Mouse (Mus musculus) liver, embryonic 11.5 days (tissue): Measurements from ENCODE around the gene 1700015F17Rik. TPM values are rescaled to one million over a fixed set of nuclear protein-coding genes. Genes with fewer than 3 reads are reported as not detected.

Source experiments
- ATAC-seq: fragments of 200-750 bp; cut with Nextera tagmentation; replicated peaks from 2 replicates; pipeline ENCODE4 v1.8.0; 2017; ENCODE audit warnings: moderate number of reproducible peaks, mild to moderate bottlenecking, moderate TSS enrichment, moderate library complexity; ENCODE audit not compliant: low FRiP score
- DNase-seq: peaks from one replicate; pipeline ENCODE4 v3.0.0-alpha.2; 2017; ENCODE audit warnings: low spot score
- H3K27ac ChIP-seq: fragments of 300-500 bp; sonication (generic); 2 replicates; pipeline ENCODE4 v1.5.1; 2014; ENCODE audit warnings: mild to moderate bottlenecking, low read depth, low read length, control low read depth
- H3K27me3 ChIP-seq: fragments of 300-500 bp; sonication (generic); replicated peaks from 2 replicates; pipeline ENCODE4 v1.6.1; 2014; ENCODE audit warnings: low read length, mixed read lengths; ENCODE audit not compliant: control insufficient read depth, insufficient read depth
- H3K36me3 ChIP-seq: fragments of 300-500 bp; sonication (generic); 2 replicates; pipeline ENCODE4 v1.6.1; 2014; ENCODE audit warnings: mild to moderate bottlenecking, low read length, moderate library complexity, mixed read lengths; ENCODE audit not compliant: control insufficient read depth, insufficient read depth
- H3K4me1 ChIP-seq: fragments of 300-500 bp; sonication (generic); replicated peaks from 2 replicates; pipeline ENCODE4 v1.6.1; 2014; ENCODE audit warnings: low read length, mixed read lengths; ENCODE audit not compliant: control insufficient read depth, insufficient read depth
- H3K4me2 ChIP-seq: fragments of 300-500 bp; sonication (generic); 2 replicates; pipeline ENCODE4 v1.6.1; 2014; ENCODE audit warnings: mild to moderate bottlenecking, control low read depth, moderate library complexity
- H3K4me3 ChIP-seq: fragments of 300-500 bp; sonication (generic); 2 replicates; pipeline ENCODE4 v1.5.1; 2014; ENCODE audit warnings: low read depth, low read length, control low read depth
- H3K9ac ChIP-seq: fragments of 300-500 bp; sonication (generic); 2 replicates; pipeline ENCODE4 v1.6.1; 2014; ENCODE audit warnings: low read depth, low read length, control low read depth
- H3K9me3 ChIP-seq: fragments of 300-500 bp; sonication (generic); 2 replicates; pipeline ENCODE4 v1.6.1; 2016; ENCODE audit warnings: low read length, inconsistent platforms, mixed read lengths; ENCODE audit not compliant: control insufficient read depth
- WGBS: fragments of 180-500 bp; shearing (Covaris S2); extraction: QIAGEN DNeasy Blood & Tissue Kit; methylation state at CpG from one replicate; pipeline ENCODE4 v1.1.7; 2014; 5-methylcytosine and 5-hydroxymethylcytosine counted together
- polyA plus RNA-seq: library from polyadenylated mRNA; unstranded; fragments of >200 nt; fragmentation: Nextera tagmentation; extraction: Ambion mirVana; gene quantifications from 2 replicates; pipeline ENCODE4 v1.2.1, GENCODE M21; 2014

1700015F17Rik gene
- polyA plus RNA-seq, 1 experiment from 2014 or later, result not detected

GRCm38 (mm10) chr5:5414835-5415234 lies 64.1 kb downstream of the 1700015F17Rik start:
- H3K9ac ChIP-seq, result no peak overlapping the region
- no peaks in the 10 kb centered on the region for H3K9me3 ChIP-seq
- DNase-seq, result no peak
- no peaks in the 10 kb centered on the region for H3K4me1 ChIP-seq
- no peak overlapping the region for H3K4me3 ChIP-seq
- H3K36me3 ChIP-seq, result no peaks in the 10 kb centered on the region
- ATAC-seq, result no peak
- 75% methylated on average over 3 of the region's 3 CpGs for WGBS
- H3K27me3 ChIP-seq, result no peaks in the 10 kb centered on the region
- H3K27ac ChIP-seq, result no peak overlapping the region
- no peak overlapping the region for H3K4me2 ChIP-seq

GRCm38 (mm10) chr5:5411886-5412285 lies 67.1 kb downstream of the 1700015F17Rik start:
- DNase-seq (no peak), ATAC-seq (peak; percentile 80)
- Histone ChIP-seq H3K36me3 (no peaks in the 10 kb centered on the region), H3K27me3 (no peaks in the 10 kb centered on the region), H3K4me2 (no peak overlapping the region), H3K9me3 (no peaks in the 10 kb centered on the region), H3K9ac (no peak overlapping the region), H3K4me3 (no peak overlapping the region), H3K27ac (no peak overlapping the region; the same call in 1 of the 2 replicates), H3K4me1 (no peaks in the 10 kb centered on the region)
- WGBS, result 58% methylated on average over 2 of the region's 2 CpGs

- WGBS, result 71% methylated on average over 4 of the region's 4 CpGs
These were observed 77.0 kb downstream of the 1700015F17Rik start for GRCm38 (mm10) chr5:5401986-5402385.

GRCm38 (mm10) chr5:5392786-5393185 lies 86.2 kb downstream of the 1700015F17Rik start:
- Histone ChIP-seq H3K36me3 (no peaks in the 10 kb centered on the region), H3K4me3 (no peak overlapping the region), H3K9ac (no peak overlapping the region), H3K4me2 (no peak overlapping the region), H3K27ac (no peak overlapping the region), H3K9me3 (no peaks in the 10 kb centered on the region), H3K27me3 (no peaks in the 10 kb centered on the region), H3K4me1 (no peaks in the 10 kb centered on the region)
- ATAC-seq, result no peak
- DNase-seq, result no peak
- WGBS, result 54% methylated on average over 3 of the region's 3 CpGs

More at GRCm38 (mm10) chr5:5401986-5402385, 77.0 kb downstream of the 1700015F17Rik start:
- DNase-seq (no peak), ATAC-seq (no peak)
- H3K27ac ChIP-seq, result no peak overlapping the region
- no peaks in the 10 kb centered on the region for H3K36me3 ChIP-seq
- no peaks in the 10 kb centered on the region for H3K4me1 ChIP-seq
- no peak overlapping the region for H3K4me3 ChIP-seq
- no peak overlapping the region for H3K4me2 ChIP-seq
- H3K9ac ChIP-seq, result no peak overlapping the region
- H3K27me3 ChIP-seq, result no peaks in the 10 kb centered on the region
- H3K9me3 ChIP-seq, result no peaks in the 10 kb centered on the region

Other genes with a start within 250 kb of the 1700015F17Rik start
- gene Cdk14, start 58.8 kb downstream of the 1700015F17Rik start, polyA plus RNA-seq, result 6.9 and 8.0 TPM in 2 replicates
- gene Cldn12, start 35.8 kb upstream of the 1700015F17Rik start, polyA plus RNA-seq, result 14.1 and 16.9 TPM in 2 replicates
- gene Gtpbp10, start 80.4 kb upstream of the 1700015F17Rik start, polyA plus RNA-seq, result 24.0 and 25.8 TPM in 2 replicates
- gene Gm8773, start 94.7 kb upstream of the 1700015F17Rik start, polyA plus RNA-seq, result 0.32 and 0.82 TPM in 2 replicates
- gene Cfap69, start 185.1 kb upstream of the 1700015F17Rik start, polyA plus RNA-seq, result 0.26 and 1.3 TPM in 2 replicates
- 11.5 and 11.9 TPM in 2 replicates for gene Steap2, start 215.4 kb upstream of the 1700015F17Rik start, polyA plus RNA-seq